Mouse (Mus musculus) thymus, postnatal 10 days (tissue): ENCODE data around the gene Adamts1.

ENCODE experiments used
- DNase-seq, 2 experiments: peaks; one replicate each; pipeline ENCODE4 v3.0.0; 2021; ENCODE audit warnings: low spot score in 2 of 2

The Adamts1 gene

GRCm38 (mm10) chr16:85802954-85803353, at the start of gene Adamts1:
Adamts1 (minus strand) TSS chr16:85803113.
- DNase-seq = no peak

GRCm38 (mm10) chr16:85827066-85827465, 24.2 kb upstream of the Adamts1 start:
- DNase-seq = no peak

- DNase-seq = no peak
These were observed 19.5 kb upstream of the Adamts1 start for GRCm38 (mm10) chr16:85822330-85822916.

GRCm38 (mm10) chr16:85819808-85820458, 17.0 kb upstream of the Adamts1 start:
- DNase-seq = no peak

DNA sequence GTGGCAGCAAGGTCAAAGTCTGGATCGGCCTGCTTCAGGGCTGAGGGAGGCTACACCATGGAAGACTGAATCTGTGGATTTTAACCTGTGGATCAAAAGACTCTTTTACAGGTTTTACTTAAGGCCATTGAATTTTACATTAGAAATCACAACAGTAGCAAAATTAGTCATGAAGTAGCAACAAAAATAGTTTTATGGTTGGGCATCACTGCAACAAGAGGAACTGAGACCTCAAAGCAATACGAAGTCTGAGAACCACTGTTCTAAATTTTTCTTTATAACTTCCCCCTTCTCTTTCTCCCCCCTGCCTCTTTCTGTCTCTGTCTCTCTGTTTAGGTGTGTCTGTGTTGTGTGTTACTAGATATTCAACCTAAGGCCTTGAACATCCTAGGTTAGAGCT, 11.2 kb upstream of the Adamts1 start:
- DNase-seq = no peak

GRCm38 (mm10) chr16:85807626-85808025, 4.7 kb upstream of the Adamts1 start:
- no peak for DNase-seq

GRCm38 (mm10) chr16:85807072-85807471, 4.2 kb upstream of the Adamts1 start:
- DNase-seq = no peak

- no peak for DNase-seq
These were observed 2.7 kb upstream of the Adamts1 start for GRCm38 (mm10) chr16:85805581-85805980.

DNA sequence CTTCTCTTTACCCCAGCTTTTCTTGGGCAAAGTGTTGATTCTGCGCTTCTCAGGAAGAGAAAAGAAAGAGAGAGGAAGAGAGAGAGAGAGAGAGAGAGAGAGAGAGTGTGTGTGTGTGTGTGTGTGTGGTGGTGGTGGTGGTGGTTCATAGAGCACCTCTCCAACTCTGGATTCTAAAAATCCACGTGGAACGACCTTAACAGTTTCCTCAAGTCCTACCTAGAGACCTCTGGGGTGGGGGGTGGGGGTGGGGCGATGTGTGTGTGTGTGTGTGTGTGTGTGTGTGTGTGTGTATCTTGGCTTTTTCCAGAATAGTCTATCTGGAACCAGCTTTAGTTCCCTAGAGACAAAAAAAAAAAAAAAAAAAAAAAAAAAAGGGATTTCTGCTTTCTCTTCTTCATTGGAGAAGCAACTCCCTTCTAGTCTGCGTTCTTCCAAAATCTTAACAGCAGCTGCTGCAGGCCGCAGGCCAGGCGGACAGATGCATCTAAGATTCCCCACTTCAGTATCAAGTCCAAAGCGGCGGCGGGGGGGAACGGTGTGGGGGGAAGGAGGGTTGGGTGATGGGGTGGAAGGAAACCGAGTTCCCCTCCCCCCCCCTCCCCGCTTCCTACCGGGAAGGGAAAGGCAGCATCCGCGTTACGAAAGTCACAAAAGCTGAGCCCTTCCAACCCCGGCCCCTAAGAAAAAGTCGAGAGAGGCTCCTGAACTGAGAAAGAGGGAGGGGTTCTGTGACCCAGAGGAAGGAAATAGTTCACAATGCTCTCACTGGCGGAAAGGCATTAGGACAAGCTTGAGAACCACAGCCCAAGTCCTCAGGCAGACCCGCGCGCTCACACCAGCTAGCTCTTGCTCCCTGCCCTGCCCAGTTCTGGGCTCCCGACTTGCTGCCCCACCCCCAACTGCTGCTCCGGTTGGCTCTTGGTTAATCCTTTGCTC, 969 bp upstream of the Adamts1 start:
- DNase-seq = no peak

DNA sequence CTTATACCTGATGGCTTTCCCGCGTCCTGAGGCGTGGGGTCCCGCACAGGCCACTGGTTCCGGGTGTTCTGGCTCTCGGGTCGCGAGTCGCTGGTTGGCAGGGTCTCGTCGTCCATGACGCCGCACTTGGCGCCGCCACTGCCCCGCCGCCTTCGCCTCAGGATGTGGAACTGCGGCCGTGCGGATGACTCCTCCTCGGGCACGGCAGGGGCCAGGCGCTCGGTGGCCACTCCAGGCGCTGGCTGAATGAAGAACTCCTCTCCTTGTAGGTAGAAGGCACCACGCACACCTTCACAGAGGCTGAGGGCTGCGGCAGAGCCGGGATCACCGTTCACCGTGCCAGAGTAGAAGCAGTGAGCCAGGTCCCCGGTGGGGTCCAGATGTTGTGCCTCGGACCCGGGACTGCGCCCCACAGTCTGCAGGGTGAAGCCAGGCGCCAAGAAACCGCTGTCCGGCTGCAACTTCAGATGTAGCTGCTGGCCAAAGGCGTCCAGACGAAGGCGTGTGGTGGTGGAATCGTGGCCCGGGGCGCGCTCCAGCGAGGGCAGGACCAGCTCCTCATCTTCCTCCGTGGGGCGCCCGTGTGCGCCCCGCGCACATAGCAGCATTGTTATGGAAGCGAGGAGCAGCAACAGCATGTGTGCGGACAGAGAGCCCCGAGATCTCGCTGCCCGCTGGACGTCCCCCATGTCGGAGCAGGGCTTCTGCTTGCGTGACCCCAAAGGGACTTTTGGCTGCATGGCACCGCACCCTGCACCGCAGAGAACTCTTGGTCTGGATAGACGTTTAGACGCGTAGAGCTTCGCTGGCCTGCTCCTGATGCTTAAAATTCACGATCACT, 722 bp downstream of the Adamts1 start:
- DNase-seq = no peak

GRCm38 (mm10) chr16:85801252-85801651, 1.7 kb downstream of the Adamts1 start:
- DNase-seq = no peak

- no peak for DNase-seq
These were observed 2.2 kb downstream of the Adamts1 start for GRCm38 (mm10) chr16:85800691-85801090.

DNA sequence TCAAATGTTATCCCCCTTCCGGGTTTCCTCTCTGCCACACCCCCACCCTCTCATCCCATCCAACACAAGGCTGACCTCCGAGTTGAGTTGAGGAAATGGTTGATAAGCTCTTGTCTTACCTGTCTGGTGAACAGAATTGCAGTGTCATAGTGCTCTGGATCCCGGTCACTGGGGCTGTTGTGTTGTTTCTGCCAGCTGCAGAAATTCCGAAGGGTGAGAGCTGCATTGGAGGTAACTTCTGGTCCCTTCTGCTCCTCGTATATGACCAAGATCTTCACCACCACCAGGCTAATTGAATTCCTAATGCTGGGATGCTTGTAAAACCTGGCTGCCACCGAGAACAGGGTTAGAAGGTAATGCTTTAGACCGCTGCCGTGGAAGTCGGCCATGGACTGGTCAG, 2.9 kb downstream of the Adamts1 start:
- no peak for DNase-seq

- no peak for DNase-seq
These were observed 4.6 kb downstream of the Adamts1 start for GRCm38 (mm10) chr16:85798334-85798733.

DNA sequence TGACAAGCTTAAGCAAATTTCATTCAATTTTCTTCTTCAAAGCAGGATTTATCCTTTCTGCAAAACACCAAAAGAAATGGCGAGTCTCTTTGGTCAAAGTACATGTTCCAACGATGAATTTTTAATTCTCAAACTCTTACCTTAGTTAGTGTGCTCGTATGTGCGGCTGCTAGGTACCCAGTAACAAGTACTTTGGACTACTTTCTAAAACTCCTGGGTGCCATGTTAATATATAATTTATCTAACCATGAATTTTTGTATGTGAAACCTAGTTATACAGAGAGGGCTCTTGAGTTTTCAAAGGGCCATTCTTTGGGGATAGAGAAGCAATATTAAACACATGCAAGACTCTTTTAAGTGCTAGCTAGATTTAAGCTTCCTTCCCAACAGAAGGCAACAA, 5.8 kb downstream of the Adamts1 start:
- DNase-seq = no peak

DNA sequence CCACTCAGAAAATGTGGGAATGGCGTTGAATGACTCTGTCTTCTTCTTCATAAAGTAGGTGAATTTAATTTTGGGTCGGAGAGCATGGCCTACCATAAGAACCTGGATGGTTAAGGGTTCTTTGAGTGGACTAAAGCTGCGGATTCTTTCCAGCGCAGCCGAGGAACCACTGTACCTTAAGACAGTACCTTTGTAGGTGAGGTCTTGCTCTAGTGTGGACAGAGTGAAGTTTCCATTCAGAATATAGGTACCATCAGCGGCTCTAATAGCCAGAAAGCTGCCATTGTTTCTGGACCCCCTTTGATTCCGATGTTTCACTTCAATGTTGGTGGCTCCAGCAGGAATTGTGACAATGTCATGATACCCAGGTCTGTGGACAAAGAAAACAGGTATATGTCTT, 7.2 kb downstream of the Adamts1 start:
- DNase-seq = no peak

DNA sequence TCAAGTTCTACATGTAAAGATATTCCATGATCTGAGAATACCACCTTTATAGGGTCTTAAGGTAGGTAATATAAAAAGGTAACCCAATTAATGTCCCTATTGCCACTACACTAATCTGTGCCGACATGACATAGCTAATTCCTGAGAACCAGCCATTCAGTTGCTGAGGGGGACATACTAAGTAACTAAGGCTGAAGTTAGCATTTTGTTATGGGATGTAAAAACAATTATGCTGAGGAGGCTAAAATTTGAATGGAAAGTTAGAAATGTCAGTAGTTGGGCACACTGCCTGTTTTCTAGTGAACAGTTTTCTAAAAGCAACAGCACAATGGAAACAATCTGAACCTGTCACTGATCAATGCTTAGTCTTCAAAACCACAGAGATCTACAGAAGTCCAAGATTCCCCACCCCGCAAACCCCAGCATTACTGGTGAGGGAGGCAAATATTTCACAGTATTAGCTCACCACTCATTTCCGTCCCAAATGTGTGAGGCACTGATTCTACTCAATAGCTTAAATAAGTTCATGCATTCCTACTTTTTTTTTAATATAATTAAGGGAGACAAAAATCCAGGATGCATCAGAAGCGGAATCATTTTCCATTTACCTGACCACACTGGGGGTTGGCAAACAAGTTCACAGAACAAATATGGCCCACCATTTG, 9.6 kb downstream of the Adamts1 start:
- DNase-seq = no peak

- DNase-seq = no peak
These were observed 21.8 kb downstream of the Adamts1 start for GRCm38 (mm10) chr16:85781076-85781475.

DNA sequence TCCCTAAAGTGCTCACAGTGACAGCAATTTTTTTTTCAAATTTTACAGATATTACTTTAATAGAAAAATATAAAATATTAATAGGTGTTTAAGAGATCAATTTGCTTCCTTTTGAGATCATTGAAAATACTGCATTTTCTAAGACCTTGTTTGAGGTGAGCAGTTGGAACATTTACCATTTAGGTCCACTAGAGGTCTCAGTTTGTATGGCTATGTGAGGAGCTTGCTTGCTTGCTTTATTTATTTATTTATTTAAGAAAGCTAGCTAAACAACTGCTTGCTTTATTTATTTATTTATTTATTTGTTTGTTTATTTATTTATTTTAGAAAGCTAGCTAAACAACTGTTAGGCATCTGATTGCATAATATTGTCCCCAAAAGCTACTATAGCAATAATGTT, 23.1 kb downstream of the Adamts1 start:
- DNase-seq = no peak

GRCm38 (mm10) chr16:85772272-85772671, 30.6 kb downstream of the Adamts1 start:
- no peak for DNase-seq

- DNase-seq = no peak
These were observed 35.6 kb downstream of the Adamts1 start for GRCm38 (mm10) chr16:85767341-85767740.
